Mouse (Mus musculus): ENCODE results near the gene Tnrc6b.
"Not testable (repeated sequence)": the region's sequence is repeated elsewhere in the genome, so short reads cannot be mapped to it uniquely, and the experiment has no call there.

Tnrc6b gene

DNA sequence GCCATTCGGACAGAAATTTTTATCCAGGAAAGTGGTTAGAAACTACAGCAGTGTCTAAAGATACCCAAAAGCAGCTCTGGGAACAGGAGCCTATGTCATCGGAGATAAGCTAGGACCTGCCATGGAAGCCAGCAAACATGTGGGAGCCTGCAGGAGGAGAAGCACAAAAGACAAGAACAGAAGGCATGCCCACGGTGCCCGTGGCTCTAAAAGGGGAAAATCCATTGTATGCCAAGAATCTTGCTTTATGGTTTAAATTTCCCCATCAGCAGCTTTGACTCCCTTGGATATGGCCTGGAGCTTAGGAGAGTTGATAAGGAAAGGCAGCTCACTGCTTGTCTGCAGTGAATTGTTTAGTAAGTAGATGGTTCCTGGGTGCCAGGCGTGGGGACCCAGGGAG, 8.2 kb upstream of the Tnrc6b start:
- no peak for DNase-seq

DNA sequence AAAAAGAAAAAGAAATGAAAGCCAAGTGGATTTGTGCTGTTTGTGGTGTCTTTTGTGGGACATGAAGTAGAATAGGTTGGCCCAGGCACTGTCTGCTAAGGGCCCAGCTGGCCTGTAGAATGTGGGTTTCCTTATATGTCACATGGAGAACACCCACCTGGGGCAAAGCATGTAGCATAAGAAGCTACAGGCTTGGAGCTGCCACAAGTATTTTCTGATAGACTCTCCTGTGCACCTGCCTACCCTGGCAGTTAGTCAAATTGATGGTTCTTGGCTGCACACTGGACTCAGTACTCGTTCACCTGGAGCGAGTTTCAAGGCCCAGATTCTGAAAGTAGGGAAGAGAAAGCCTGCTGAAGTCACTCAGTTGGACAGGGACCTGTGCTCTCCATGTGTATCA, 7.6 kb upstream of the Tnrc6b start:
- DNase-seq = no peak

GRCm38 (mm10) chr15:80704267-80704666, 6.8 kb upstream of the Tnrc6b start:
- peak; percentile 95 for DNase-seq

DNA sequence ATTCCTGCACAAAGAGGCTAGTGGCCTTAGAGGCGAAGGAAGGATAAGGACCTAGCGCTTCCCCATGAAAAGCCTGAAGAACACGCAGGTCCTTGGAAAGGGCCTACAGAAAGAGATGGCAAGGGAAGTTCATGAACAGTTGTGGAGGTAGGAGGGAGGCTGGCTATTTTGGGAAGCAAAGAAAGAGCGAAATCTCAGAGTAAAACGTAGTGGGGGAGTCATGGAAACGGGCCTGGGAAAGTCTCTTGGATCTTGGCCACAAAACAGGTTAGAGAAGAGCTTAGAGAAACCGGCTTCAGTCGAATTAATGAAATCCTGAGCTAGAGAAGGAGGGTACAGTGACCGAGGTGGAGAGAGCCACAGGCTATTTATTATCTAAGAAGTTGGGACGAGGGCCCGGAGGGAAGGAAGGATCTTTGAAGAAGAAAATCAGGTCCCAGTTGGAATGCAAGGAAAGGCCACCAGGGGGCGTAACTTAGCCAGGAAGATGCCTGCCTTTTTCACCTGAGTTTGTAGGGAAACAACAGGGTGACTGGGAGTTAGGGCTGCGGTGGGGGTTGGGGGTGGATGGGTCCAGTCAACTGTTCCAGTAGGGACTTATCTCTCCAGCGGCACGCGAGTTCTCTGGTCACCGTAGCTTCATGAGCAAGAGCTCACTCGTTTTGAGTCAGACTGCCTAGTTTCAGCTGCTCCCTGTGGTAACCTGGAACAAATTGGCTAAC, 5.1 kb upstream of the Tnrc6b start:
- peak; percentile 94 for DNase-seq

- no peak for DNase-seq
These were observed 4.5 kb upstream of the Tnrc6b start for GRCm38 (mm10) chr15:80706596-80706995.

DNA sequence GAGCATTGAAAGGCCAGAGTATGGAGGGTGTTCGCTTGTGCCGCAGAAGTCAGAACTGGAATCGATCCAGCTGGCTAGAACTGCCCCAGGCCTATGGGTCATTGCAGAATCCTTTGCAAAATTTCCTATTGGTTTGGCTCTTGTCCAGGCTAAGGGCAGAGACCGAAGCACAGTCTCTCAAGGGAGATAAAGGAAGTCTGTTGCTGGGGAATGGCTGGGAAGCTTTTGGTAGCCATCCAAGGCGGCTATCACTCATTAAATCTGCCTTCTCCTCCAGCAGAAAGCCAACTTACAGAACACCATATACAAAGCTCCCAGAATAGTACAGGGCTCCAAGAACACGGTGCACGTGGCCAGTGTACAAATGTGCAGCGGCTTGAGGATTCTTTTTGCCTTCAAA, 4.0 kb upstream of the Tnrc6b start:
- DNase-seq = peak; percentile 89

- DNase-seq = peak; percentile 48
These were observed 1.5 kb upstream of the Tnrc6b start for GRCm38 (mm10) chr15:80709593-80709992.

DNA sequence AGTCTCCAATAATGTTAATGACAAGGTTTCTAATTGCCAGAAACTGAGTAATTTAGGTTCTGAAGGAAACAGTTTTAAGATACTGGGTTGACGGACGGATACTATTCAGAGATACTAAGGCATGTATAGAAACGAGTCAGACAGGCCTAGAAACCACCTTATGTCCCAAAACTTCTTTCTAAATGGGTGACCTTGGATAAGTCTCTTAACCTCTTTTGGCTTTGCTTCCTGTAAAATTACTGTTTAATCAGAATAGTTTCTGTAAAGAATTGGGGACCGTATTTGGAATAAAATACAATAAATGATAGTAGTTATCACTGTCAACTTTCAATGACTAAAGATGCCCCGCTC, 881 bp upstream of the Tnrc6b start:
- no peak for DNase-seq

DNA sequence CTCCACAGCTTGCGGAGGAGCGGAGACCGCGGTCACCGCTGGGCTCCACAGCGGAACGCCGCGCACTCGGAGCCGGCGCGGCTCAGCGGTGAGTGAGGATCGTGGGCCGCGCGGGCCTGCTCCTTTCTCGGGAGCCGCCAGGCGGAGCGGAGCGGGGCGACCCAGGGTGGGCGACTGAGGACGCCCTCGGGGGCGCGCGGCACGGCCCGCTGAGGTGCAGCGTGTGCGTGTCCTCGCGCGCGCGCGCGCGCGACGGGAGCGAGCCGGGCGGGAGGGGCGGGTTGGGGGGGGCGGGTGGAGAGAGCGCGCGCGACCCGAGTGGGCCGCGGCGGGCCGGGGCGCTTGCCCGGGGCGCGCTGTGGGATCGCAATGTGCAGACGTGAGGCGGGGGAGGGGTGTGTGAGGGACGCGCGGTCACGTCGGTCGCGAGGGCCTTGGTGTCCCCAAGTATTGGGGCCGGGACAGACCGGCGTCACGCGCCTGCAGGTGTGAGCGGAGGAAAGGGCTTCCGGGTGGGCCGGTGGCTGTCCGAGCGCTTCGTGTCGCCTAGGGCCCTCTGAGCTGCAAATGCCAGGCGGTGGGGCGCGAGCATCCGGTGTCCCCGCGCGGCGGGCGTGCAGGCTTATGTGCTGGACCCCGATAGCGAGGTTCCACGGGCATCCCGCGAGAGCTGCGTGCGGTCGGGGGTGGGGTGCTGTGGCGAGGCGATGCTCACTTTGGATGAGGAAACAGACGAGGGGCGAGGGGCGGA, 463 bp downstream of the Tnrc6b start:
- peak; percentile 35 for DNase-seq

GRCm38 (mm10) chr15:80714299-80714698, 3.2 kb downstream of the Tnrc6b start:
- DNase-seq = no peak

- no peak for DNase-seq
These were observed 5.6 kb downstream of the Tnrc6b start for GRCm38 (mm10) chr15:80716631-80717135.

DNA sequence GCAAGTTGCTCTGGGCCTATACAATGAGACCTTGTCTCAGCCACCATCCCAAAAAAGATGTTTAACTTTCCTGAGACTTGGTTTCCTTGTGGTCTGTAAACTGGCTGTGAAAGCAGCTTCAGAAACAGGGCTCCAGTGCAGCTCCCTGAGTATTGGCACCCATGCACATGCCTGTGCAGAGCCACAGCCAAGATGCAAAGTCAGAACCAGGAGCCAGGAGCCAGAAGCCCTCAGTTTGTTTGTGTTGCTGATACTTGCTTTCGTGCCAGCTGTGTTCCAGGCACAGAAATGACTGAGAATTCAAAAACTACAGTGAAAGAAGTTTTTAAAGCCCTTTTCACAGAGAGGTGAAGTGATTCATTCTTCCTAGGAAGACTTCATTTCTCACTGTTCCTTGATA, 6.3 kb downstream of the Tnrc6b start:
- no peak for DNase-seq

- no peak for DNase-seq
These were observed 9.1 kb downstream of the Tnrc6b start for GRCm38 (mm10) chr15:80720249-80720648.

GRCm38 (mm10) chr15:80721861-80722260, 10.7 kb downstream of the Tnrc6b start:
- DNase-seq = no peak

DNA sequence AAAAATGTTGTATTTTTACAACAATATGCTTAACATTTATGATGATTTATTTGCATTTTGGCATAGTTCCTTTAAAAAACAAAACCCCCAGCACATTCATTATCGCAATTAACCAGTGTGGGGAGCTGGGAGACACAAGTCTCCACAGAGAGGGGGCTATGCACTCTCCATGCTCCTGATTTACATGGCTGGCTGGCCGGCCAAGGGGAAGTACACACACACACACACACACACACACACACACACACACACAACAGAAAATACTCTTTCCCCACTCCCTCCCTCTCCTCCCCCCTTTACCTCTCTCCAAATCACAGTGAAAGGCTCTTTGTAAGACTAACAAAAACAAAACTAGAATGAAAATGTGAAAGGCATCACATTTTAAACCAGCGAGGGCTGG, 11.3 kb downstream of the Tnrc6b start:
- no peak for DNase-seq

GRCm38 (mm10) chr15:80729477-80729876, 18.4 kb downstream of the Tnrc6b start:
- no peak for DNase-seq

- DNase-seq = no peak
These were observed 19.9 kb downstream of the Tnrc6b start for GRCm38 (mm10) chr15:80731043-80731442.

DNA sequence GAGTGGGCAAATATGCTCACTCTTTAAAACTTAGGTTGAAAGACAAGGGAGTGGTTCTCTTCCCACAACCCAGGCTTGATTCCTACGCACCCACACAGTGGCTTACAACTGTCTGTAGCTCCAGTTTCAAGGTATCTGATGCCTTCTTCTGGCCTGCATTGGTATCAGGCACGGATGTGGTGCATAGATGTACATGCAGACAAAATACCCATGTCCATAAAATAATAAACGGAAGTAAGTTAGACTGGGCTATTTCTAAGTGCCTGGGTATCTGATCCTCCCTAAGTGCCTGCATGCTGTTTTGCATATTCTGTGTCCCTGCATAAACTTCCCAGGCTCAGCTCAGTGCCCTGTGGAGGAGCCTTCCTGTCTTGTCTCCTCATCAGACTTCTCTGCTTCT, 20.4 kb downstream of the Tnrc6b start:
- no peak for DNase-seq

GRCm38 (mm10) chr15:80732266-80733030, 21.3 kb downstream of the Tnrc6b start:
- DNase-seq = no peak

- DNase-seq = no peak
These were observed 24.2 kb downstream of the Tnrc6b start for GRCm38 (mm10) chr15:80735300-80735699.

- DNase-seq = not testable (repeated sequence)
These were observed 24.6 kb downstream of the Tnrc6b start for GRCm38 (mm10) chr15:80735708-80736107.

DNA sequence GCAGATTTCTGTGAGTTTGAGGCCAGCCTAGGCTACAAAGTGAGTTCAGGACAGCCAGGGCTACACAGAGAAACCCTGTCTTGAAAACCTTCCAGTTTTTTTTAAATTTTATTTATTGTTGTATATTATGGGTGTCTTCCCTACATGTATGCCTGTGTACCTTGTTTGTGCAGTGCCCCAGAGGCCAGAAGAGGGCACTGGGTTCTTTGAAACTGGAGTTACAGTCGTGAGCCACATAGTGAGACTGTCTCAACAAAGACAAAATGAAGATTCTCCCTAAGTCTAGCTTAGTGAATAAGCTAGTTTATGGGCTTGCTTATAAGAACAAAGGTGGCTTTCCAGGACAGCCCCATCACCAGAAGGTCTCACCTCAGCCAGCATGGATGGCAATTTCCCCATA, 25.4 kb downstream of the Tnrc6b start:
- DNase-seq = no peak

DNA sequence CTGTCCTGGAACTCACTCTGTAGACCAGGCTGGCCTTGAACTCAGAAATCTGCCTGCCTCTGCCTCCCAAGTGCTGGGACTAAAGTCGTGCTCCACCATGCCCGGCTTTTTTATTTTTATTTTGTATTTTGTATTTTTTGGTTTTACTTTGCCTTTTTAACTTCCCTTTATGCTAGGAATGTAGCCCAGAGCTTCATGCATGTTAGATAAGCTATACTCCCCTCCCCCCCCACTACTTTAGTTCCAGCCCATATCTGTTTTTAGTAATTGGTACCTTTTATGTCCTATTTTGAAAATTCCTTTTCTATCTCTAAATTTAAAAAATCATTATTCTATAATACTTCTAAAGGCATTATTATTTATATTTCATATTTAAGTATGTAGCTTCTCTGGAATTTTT, 27.1 kb downstream of the Tnrc6b start:
- no peak for DNase-seq

DNA sequence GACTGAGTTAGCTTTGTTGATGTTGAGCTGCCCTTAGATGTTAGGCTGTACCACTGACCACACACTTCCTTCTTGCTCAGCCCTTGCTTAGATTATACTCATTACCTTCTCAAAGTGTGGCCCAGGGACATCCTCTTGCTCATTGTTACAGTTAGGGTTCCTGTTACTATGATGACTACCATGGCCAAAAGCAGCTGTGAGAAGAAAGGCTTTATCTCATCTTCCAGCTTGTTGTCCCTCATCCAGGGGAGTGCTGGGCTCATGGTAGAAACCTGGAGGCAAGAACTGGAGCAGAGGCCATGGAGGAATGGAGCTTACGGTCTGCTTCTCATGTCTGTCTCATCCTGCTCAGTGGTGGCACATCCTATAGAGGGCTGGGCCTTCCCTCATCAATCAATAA, 28.9 kb downstream of the Tnrc6b start:
- DNase-seq = no peak
